Mouse (Mus musculus): ENCODE results near the gene Gdi1. TPM values are rescaled to one million over a fixed set of nuclear protein-coding genes. Genes with fewer than 3 reads are reported as not detected.
A peak's percentile ranks its signal among the peaks of the same experiment; 100 is the strongest.
"Not testable (repeated sequence)": the region's sequence is repeated elsewhere in the genome, so short reads cannot be mapped to it uniquely, and the experiment has no call there.

The Gdi1 gene
- polyA plus RNA-seq, 1 experiment from 2014 or later = 45.7 TPM

DNA sequence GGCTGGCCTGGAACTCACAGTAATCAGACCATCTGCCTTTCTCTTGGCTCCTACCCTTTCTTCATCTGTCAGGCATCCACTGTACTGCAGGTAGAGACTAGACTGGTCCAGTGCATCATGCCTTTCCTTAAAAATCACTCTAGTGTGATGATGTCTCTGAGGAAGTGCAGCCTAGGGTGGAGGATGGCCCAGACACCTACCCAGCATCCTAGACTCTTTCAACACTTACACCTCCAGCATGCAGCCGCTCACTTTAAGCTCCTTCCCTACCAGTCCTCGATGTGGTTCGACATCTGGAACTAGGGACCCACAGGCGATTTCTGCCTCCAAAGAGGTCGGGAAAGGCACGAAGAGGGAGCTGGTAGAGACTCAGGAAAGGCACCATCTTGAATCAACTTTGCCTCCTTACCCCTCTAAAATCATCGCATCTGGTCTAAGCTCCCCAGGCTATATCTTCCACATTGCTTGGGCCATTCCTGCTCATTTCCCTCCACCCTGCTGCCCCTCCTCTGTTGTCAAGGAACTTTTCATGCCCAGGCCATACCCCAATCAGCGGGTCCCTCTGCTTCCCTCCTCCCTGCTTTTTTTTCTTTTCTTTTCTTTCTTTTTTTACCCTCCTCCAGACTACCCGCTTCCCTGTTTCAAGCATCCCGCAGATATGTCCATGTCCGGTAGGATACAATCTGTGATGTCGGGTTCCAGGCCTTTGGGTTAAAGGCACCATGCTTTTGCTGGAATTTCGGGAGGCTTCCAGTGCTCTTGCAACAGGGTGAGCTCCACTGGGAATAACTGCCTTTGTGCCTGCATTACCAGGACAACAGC lies 48.1 kb downstream of the Gdi1 start:
- DNase-seq (no peak), ATAC-seq (ENCODE audit: low read depth) (peak; percentile 58)
- no peaks in the 10 kb centered on the region; the same call in 1 of the 2 replicates for H3K4me1 ChIP-seq (replicated peaks)
- H3K4me2 ChIP-seq = peak overlapping the region; percentile 72
- 21% methylated on average over 13 of the region's 13 CpGs for WGBS (ENCODE audit: insufficient replicate concordance)
- H3K27ac ChIP-seq = 0 out of 2 replicates have a peak overlapping the region, but pooled peaks have one; percentile 39
- H3K4me3 ChIP-seq (replicated peaks) = peak overlapping the region; percentile 62
- H3K9me3 ChIP-seq (replicated peaks) = no peaks in the 10 kb centered on the region
- no peaks in the 10 kb centered on the region for H3K36me3 ChIP-seq
- peak overlapping the region; percentile 72 for H3K9ac ChIP-seq
- no peaks in the 10 kb centered on the region for H3K27me3 ChIP-seq

DNA sequence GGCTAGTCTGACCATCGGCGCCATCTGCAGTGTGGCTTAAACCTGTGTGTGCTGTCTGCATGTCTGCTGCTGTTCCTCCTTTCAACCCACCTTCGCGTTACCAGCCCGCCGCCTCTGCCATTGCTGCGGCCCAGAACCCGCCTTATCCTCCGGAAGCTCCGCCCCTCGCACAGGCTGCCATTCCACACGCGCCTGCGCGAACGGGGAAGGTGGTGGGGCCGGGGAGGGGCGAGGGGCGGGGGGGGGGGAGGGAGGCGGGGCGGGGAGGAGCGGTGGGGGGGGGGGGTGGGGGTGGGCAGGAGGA lies 48.6 kb downstream of the Gdi1 start, which contains the start of gene Lage3:
Gene Lage3, minus strand, starts transcription at position 152 of the 304 bp plus-strand sequence.
- 15% methylated on average over 11 of the region's 22 CpGs for WGBS (ENCODE audit: insufficient replicate concordance)
- Histone ChIP-seq H3K27ac (0 out of 2 replicates have a peak within 1 kb of the TSS, but pooled peaks have one; percentile 39), H3K4me1 (replicated peaks) (no peaks in the 10 kb centered on the region; the same call in 1 of the 2 replicates), H3K9me3 (replicated peaks) (no peaks in the 10 kb centered on the region), H3K4me2 (peak within 1 kb of the TSS; percentile 72), H3K9ac (peak within 1 kb of the TSS; percentile 72), H3K27me3 (no peaks in the 10 kb centered on the region), H3K36me3 (no peaks in the 10 kb centered on the region), H3K4me3 (replicated peaks) (peak within 1 kb of the TSS; percentile 62)
- peak; percentile 81 for ATAC-seq (ENCODE audit: low read depth)
- peak; percentile 67 for DNase-seq

DNA sequence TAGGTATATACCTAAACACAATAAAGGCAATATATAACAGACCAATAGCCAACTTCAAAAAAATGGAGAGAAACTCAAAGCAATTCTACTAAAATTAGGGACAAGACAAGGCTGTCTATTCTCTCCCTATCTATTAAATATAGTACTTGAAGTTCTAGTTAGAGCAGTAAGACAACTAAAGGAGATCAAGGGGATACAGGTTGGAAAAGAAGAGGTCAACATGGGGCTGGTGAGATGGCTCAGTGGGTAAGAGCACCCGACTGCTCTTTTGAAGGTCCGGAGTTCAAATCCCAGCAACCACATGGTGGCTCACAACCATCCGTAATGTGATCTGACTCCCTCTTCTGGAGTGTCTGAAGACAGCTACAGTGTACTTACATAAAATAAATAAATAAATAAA lies 52.3 kb downstream of the Gdi1 start:
- H3K4me2 ChIP-seq; H3K27me3 ChIP-seq; DNase-seq; H3K27ac ChIP-seq; H3K4me1 ChIP-seq (replicated peaks); ATAC-seq (ENCODE audit: low read depth); H3K9me3 ChIP-seq (replicated peaks); H3K9ac ChIP-seq; H3K4me3 ChIP-seq (replicated peaks); H3K36me3 ChIP-seq: not testable (repeated sequence)
- WGBS (ENCODE audit: insufficient replicate concordance) = 71% methylated on average over 3 of the region's 3 CpGs

DNA sequence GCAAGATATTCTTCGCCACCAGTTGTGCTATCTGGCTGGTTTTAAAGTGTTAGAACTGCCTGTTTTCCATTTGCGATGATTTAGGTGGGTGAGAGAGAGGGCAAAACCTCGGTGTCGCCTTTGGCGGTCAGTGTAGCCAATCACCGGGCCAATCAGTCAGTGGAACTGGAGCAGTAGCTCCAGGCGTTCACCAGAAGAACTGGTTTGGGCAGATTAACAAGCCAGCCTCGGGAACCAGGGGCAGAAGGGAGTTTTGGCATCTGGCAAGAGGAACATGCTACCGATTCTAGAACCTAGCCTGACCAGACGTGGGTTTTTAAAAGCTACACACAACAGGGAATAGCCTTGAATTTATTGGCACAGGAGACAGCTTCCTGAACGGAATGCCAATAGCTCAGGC lies 54.4 kb downstream of the Gdi1 start:
- Histone ChIP-seq H3K36me3 (no peaks in the 10 kb centered on the region), H3K4me2 (no peak overlapping the region), H3K9me3 (replicated peaks) (no peaks in the 10 kb centered on the region), H3K4me1 (replicated peaks) (no peaks in the 10 kb centered on the region), H3K27ac (no peak overlapping the region), H3K9ac (no peak overlapping the region), H3K27me3 (no peaks in the 10 kb centered on the region), H3K4me3 (replicated peaks) (no peak overlapping the region)
- no peak for ATAC-seq (ENCODE audit: low read depth)
- no peak for DNase-seq
- WGBS (ENCODE audit: insufficient replicate concordance) = 52% methylated on average over 11 of the region's 11 CpGs

Small RNA genes within 50 kb of the gene (microRNA-seq; reads per million reads assigned to microRNA genes)
- gene Mir7091 (2.9 reads per million, percentile 3 among the genes with 10 or more reads in this experiment), gene Mir7092 (1.2 reads per million)

Other genes starting within 250 kb of the Gdi1 start
- not detected in 2 replicates for gene Opn1mw, start 177.5 kb upstream of the Gdi1 start, polyA plus RNA-seq (2015; fragmentation: Nextera tagmentation; extraction: Ambion mirVana)
- gene Mecp2, start 169.6 kb upstream of the Gdi1 start, polyA plus RNA-seq (2015; fragmentation: Nextera tagmentation; extraction: Ambion mirVana) = 6.2 and 6.8 TPM in 2 replicates
- gene Tex28, start 137.2 kb upstream of the Gdi1 start, polyA plus RNA-seq (2015; fragmentation: Nextera tagmentation; extraction: Ambion mirVana) = not detected in 2 replicates
- gene Tktl1, start 127.7 kb upstream of the Gdi1 start, polyA plus RNA-seq (2015; fragmentation: Nextera tagmentation; extraction: Ambion mirVana) = not detected in 2 replicates
- gene Flna, start 55.2 kb upstream of the Gdi1 start, polyA plus RNA-seq (2015; fragmentation: Nextera tagmentation; extraction: Ambion mirVana) = 38.9 and 43.6 TPM in 2 replicates
- gene Emd, start 50.3 kb upstream of the Gdi1 start, polyA plus RNA-seq (2015; fragmentation: Nextera tagmentation; extraction: Ambion mirVana) = 11.5 and 11.8 TPM in 2 replicates
- gene Rpl10, start 34.2 kb upstream of the Gdi1 start, polyA plus RNA-seq (2015; fragmentation: Nextera tagmentation; extraction: Ambion mirVana) = 609 and 656 TPM in 2 replicates
- 25.4 and 30.8 TPM in 2 replicates for gene Taz, start 23.1 kb upstream of the Gdi1 start, polyA plus RNA-seq (2015; fragmentation: Nextera tagmentation; extraction: Ambion mirVana)
- gene Dnase1l1, start 22.7 kb upstream of the Gdi1 start, polyA plus RNA-seq (2015; fragmentation: Nextera tagmentation; extraction: Ambion mirVana) = 21.0 and 22.1 TPM in 2 replicates
- gene Atp6ap1, start 7.9 kb upstream of the Gdi1 start, polyA plus RNA-seq (2015; fragmentation: Nextera tagmentation; extraction: Ambion mirVana) = 69.8 and 72.1 TPM in 2 replicates
- gene Fam50a, start 8.0 kb downstream of the Gdi1 start, polyA plus RNA-seq (2015; fragmentation: Nextera tagmentation; extraction: Ambion mirVana) = 37.8 and 42.6 TPM in 2 replicates
- 1.2 and 1.3 TPM in 2 replicates for gene Plxna3, start 24.1 kb downstream of the Gdi1 start, polyA plus RNA-seq (2015; fragmentation: Nextera tagmentation; extraction: Ambion mirVana)
- gene Lage3, start 48.6 kb downstream of the Gdi1 start, polyA plus RNA-seq (2015; fragmentation: Nextera tagmentation; extraction: Ambion mirVana) = 62.2 and 71.7 TPM in 2 replicates
- 39.8 and 47.2 TPM in 2 replicates for gene Ubl4a, start 68.2 kb downstream of the Gdi1 start, polyA plus RNA-seq (2015; fragmentation: Nextera tagmentation; extraction: Ambion mirVana)
- 8.2 and 8.4 TPM in 2 replicates for gene Slc10a3, start 68.4 kb downstream of the Gdi1 start, polyA plus RNA-seq (2015; fragmentation: Nextera tagmentation; extraction: Ambion mirVana)
- 8.6 and 9.6 TPM in 2 replicates for gene Fam3a, start 88.3 kb downstream of the Gdi1 start, polyA plus RNA-seq (2015; fragmentation: Nextera tagmentation; extraction: Ambion mirVana)
- 20.2 and 22.3 TPM in 2 replicates for gene Ikbkg, start 88.3 kb downstream of the Gdi1 start, polyA plus RNA-seq (2015; fragmentation: Nextera tagmentation; extraction: Ambion mirVana)
- 51.6 and 54.5 TPM in 2 replicates for gene G6pdx, start 124.2 kb downstream of the Gdi1 start, polyA plus RNA-seq (2015; fragmentation: Nextera tagmentation; extraction: Ambion mirVana)
- not detected in 2 replicates for gene Gm6880, start 176.4 kb downstream of the Gdi1 start, polyA plus RNA-seq (2015; fragmentation: Nextera tagmentation; extraction: Ambion mirVana)